Mouse (Mus musculus) T-helper 1 cell (primary cell): Measurements from ENCODE around the gene Tmem123.

ENCODE experiments used
- in situ Hi-C: fragments of 300-600 bp; cut with MboI, MseI; formaldehyde crosslinking; loops from one replicate; pipeline ENCODE4 v1.15.1; 2025; ENCODE audit warnings: high pct_unique_total_duplicates

Tmem123 gene

DNA sequence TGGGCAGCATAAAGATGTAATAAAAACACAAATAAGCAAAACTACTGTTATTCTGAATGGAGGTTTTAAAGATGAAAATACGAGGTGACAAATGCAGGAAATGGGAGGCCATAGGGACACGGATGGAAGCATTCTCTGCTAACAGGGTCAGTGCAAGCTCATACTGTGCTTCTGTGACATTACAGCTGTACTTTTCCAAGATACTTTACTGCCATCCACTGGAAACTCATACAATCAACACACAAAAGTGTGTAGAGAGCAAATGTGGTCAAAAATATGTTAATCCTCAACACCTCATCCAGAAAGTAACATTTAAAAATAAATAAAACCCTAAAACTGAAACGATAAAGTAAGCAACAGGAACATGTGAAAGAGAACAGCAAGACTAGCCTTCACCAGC, 58.9 kb downstream of the Tmem123 start:
- in situ Hi-C loops = no loop called here

DNA sequence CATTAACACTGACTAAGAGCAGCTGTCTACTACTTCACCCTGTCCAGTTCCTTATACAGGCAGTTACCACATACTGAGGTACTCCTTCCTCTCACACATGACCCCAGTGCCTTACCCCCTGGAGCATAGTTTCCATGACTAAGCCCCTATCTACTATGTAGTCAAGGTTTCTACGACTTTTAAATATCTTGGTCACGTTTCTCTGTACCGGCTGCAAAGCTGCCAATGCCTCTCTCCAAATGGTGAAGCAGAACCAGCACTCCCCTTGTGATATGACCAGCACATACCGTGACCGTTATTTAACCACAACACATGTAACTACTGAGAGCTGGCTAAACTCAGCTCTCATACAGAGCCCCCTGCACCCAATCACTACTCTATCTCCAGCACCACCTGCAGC, 61.1 kb downstream of the Tmem123 start:
- in situ Hi-C loops = no loop called here

DNA sequence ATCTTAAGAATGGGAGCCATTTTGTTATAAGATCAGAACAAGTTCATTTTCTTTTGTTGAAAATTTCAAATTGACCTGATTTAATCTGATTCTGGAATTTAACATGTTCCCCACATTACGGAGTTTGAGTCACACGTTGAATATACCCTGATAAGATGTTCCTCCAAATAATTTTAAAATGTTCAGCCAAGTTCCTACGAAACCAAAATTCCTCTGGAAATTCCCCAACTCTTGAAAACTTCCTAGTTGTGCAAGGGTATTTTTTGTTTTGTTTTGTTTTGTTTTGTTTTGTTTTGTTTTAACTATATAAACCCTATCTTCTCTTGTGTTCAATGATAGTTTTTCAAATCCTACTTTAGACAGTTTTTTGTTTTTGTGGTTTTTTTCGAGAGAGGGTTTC, 64.9 kb downstream of the Tmem123 start:
- in situ Hi-C loops = no loop called here

DNA sequence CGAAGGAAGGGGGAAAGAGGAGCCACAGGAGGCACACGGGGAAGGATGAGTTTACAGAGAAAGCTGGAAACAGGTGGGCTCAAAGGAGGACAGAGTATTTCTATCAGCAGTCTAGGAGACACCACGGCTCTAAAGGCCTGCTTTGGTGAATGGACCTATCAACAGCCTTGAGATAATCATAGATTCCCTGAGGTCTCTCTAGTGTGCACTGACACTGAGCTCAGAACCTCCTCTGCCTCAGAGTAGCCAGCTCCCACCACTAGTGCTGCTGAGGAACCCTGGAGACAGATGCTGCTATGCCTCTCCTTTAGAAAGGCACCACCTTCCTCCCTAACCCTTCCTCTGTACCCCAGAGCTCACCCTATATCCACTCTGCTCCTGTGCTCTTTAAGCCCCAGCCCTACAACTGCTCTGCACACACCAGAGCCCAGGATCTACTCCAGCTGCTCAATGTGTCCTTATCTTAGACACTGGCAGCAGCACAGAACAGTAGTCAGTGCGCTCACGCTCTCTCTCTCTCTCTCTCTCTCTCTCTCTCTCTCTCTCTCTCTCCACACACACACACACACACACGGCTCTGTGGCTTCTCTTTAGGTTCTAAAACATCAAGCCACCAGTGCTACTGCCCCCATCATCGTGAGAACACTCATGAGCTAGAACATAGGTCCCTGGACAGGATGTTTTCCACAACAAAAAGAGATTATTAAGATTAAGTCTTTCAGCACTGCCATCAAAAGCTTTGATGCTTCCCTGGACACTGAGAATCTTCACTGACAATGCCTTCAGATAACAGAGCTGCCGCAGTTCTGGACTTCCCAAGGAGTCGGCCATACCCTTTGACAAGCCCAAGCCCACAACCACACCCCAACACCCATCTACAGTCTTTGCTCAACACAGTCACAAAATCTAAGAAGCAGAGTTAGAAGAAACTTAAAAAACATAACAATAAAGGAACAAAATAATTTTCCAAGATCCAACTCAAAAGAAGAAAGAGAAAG, 66.0 kb downstream of the Tmem123 start:
- in situ Hi-C loops = no loop called here

DNA sequence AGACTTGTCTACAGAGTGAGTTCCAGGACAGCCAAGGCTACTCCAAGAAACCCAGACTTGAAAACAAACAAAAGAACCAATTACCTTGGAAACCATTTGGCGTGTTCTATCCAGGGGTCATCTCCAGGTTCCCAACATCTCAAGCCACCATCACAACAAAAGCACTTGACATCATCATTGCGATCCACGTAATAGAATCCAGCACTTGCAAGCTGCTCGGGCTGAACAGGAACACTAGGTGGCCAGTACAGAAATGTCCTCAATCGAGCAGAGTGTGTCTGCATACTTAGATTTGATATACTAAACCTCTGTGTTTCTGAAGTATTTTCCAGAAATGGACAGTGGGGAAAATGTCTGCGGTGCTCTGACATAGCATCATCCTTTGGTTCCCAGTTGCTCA, 69.6 kb downstream of the Tmem123 start:
- in situ Hi-C loops = no loop called here

DNA sequence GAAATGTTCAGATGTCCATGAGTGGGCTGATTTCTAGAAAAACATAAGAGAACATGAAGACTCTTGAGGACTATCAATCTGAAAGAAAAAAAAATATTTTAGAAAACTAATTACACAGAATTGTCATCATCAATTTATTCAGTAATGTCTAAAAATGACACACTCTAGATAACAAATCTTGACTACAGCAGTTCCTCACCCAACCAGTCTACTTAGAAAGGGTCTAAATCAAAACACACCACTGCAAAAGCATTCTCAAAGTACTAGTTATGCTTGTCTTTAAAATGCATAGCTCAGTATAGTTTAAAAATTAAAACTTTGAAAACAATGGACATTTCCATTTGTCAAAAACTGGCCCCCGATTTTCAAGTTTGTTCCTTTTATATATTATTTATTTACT, 71.5 kb downstream of the Tmem123 start:
- in situ Hi-C loops = no loop called here

DNA sequence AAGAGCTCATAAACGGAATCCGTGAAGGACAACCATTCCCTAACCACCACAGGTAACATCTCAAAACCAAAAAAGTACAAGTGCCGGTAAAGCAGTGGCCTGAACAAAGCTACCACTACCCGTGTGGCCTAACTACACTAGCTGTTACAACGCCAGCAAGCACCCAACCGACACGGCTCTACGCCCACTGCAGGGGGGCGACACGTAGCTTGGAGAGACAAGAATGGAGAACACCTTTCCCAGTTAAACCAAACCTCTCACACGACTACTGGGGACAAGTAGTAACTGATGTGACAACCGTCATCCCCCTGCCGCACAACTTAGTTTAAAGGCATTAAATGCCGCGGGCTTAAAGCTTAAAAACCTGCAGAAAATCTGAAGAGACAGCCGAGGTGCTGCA, 72.5 kb downstream of the Tmem123 start:
- in situ Hi-C loops = no loop called here

DNA sequence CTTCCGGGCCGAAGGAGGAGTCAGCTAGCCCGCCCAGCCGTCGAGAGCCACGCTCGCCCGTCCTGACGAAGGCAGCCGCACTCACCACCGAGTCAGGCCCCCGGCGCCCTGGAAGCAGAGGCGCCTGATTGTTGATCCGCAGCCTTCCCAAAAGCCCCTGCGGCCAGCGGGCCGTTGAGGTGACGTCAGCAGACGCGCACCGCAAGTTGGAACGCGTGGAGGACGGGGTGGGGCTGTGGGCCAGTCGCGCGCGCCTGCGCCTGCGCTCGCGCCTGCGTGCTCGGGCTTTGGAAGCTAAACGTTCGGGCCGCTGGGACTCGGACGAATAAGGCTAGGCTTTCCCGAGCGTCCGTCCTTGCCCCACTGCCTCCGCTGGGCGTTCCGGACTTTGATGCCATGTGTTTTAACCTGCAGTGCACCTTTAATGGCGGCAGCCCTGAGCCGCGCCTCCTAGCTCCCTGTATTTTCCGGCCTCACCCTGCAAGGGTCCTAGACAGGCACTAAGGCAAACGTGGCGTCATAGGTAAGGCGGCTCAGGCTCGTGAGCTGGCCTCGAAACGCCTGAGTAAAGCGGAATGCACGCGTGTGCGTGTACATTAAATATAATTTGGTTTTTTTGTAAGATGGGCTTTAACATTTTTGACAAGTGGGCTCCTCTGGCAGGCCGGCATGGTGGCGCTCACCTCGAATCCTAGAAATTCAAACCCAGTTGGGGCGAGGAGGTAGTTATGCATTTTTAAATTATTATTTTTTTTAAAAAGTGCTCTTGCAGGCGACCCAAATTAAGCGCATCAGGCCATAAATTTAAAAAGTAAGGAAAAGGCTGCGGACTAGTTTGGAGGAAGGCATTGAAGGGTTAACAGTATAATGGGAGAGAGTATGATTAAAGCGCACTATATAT, 73.3 kb downstream of the Tmem123 start, which contains the start of gene Birc2:
TSS of gene Birc2 (minus strand) at position 160 of the 901 bp plus-strand sequence.
- in situ Hi-C loops = no loop called here

DNA sequence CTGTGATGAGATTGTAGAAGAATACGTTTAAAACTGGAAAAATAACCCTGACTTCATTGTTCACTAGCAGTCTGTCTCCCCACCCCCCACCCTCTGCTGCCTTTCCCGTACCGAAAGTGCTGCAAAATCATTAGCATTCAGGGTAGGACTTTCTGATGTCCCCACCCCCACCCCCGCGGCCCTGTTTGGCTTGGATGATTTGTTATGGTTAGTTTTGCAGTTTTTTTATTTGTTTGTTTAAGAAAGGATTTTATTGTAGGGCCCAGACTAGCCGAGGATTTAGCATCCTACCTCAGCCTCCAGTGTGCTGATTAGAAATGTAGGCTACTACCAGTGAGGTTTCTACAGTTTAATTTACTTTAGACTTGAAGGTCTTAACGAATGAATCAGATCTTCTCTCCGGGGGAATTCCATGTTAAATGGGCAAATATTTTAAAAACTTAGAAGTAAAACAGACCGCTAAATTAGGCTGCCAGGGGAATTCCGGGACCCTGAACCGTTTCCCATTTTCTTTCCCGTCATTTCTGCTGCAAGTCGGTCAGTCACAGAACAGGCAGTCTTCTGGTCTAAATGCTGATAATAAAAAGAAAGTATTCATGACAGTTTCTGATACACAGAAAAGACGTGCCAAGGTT, 74.1 kb downstream of the Tmem123 start:
- in situ Hi-C loops = no loop called here

DNA sequence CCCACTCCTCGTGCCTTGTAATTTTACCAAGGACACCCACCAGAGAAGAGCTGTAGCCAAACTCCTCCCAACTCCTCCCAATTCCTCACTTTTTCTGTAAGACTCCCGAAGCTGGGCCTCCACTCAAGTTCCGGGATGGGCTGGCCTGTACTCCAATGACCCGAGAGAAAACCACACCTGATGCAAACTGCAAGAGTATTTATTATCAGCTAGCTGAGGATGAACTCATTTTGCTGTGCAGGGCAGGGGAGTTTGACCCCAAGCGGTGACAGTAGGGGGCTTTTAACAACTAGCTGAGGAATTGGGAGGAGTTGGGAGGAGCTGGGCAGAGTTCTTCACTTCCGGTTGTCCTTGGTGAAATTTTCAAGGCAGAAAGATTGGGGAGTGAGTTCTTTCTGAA, 77.4 kb downstream of the Tmem123 start:
- in situ Hi-C loops = loop anchor here (5.0 kb wide), 1 partner anchor 64 kb away; no protein-coding TSS in a partner anchor
